17 mouse cellular contexts compared by ENCODE assay signal in genomic region chr17:74769390-74769811, GRCm38 (mm10). TPM values are rescaled to one million over a fixed set of nuclear protein-coding genes. Genes with fewer than 3 reads are reported as not detected.
DNase-seq lines count a peak whose midpoint lies in the region; ATAC-seq lines count a peak whose summit lies in the region.
"Had no signal": no experiment of that assay in that cellular context is flagged by ENCODE, and none has a peak within 500 bp of the region (broad histone marks: within the 10 kb centered on the region; RNA-seq: fewer than 3 reads in every experiment).

No protein-coding gene starts in this region.

- peak; percentile 52 for ATAC-seq in CD4-positive, CD25-positive, alpha-beta regulatory T cell, adult 4 months
- ATAC-seq: forebrain, embryonic 13.5 days; lung, postnatal 0 days had no signal

- peak; percentile 32 for DNase-seq in ovary, adult 18-20 months (ENCODE audit: low spot score)
- no peak for DNase-seq in ovary, postnatal 10 days (ENCODE audit: low spot score)
- peak; percentile 35 for DNase-seq in T-cell, adult 2 months (ENCODE audit: low spot score)
- DNase-seq in kidney, postnatal 4 days, result peak; percentile 29 to 37
- no peak for DNase-seq in layer of hippocampus, postnatal 36 days
- DNase-seq in right cerebral cortex, adult 18-20 months, result no peak
- DNase-seq in right cerebral cortex, postnatal 10 days (ENCODE audit: low spot score in 2 of 2), result no peak
- DNase-seq: adrenal gland, postnatal 25 days; cerebellum, adult 8-10 months; embryo, embryonic 11 days; heart, adult 2 months; heart, postnatal 10 days; left cerebral cortex, postnatal 4 days; right cerebral cortex, postnatal 25 days had no signal

RNA-seq across cellular contexts. Expression of gene Ttc27, which starts 51.9 kb away (rescaled TPM):
- polyA plus RNA-seq in CD4-positive, CD25-positive, alpha-beta regulatory T cell, adult 4 months (2017; shearing (Covaris generic)), result 10 to 100 TPM; 31.0 to 32.6 TPM
- total RNA-seq in layer of hippocampus, postnatal 36 days (2021), result 10 to 100 TPM; 24.1 to 24.6 TPM

Comparison
In these comparisons a context has a peak if more than half of its experiments do, and no peak if none do; other contexts are left out.
1. DNase-seq: peak in ovary, adult 18-20 months (single experiment), T-cell, adult 2 months (single experiment) and kidney, postnatal 4 days (2 of 2); none in ovary, postnatal 10 days (single experiment), layer of hippocampus, postnatal 36 days (0 of 2), right cerebral cortex, adult 18-20 months (single experiment) and right cerebral cortex, postnatal 10 days (0 of 2).